Mouse (Mus musculus) heart, embryonic 14.5 days (tissue): ENCODE results near the gene Slit3. TPM values are rescaled to one million over a fixed set of nuclear protein-coding genes. Genes with fewer than 3 reads are reported as not detected.

Source experiments
- ATAC-seq: fragments of 200-750 bp; cut with Nextera tagmentation; 2 replicates; pipeline ENCODE4 v1.8.0; 2017; ENCODE audit warnings: low read depth, moderate TSS enrichment; ENCODE audit not compliant: insufficient number of reproducible peaks, insufficient read depth, low FRiP score
- H3K27ac ChIP-seq, 2 experiments: fragments of 200-500 bp in 1 of 2; fragments of 300-500 bp in 1 of 2; sonication (generic) in 1 of 2; replicated peaks in 1 of 2; 2 replicates each; pipeline ENCODE4 v1.5.1; 2012 to 2014; ENCODE audit warnings: low read depth in 2 of 2, low read length in 2 of 2, control low read depth in 1 of 2, mild to moderate bottlenecking in 1 of 2, mixed read lengths in 1 of 2; ENCODE audit not compliant: control insufficient read depth in 1 of 2, insufficient read depth in 1 of 2
- H3K27me3 ChIP-seq: fragments of 300-500 bp; sonication (generic); 2 replicates; pipeline ENCODE4 v1.6.1; 2014; ENCODE audit warnings: mild to moderate bottlenecking, low read length, control low read depth; ENCODE audit not compliant: control insufficient read depth, insufficient read depth
- H3K36me3 ChIP-seq: fragments of 300-500 bp; sonication (generic); 2 replicates; pipeline ENCODE4 v1.6.1; 2014; ENCODE audit warnings: mild to moderate bottlenecking, control low read depth, low read length, mixed read lengths; ENCODE audit not compliant: control insufficient read depth, insufficient read depth
- H3K4me1 ChIP-seq, 2 experiments: fragments of 200-500 bp in 1 of 2; fragments of 300-500 bp in 1 of 2; sonication (generic) in 1 of 2; 2 replicates each; pipeline ENCODE4 v1.6.1; 2012 to 2014; ENCODE audit warnings: low read length in 2 of 2, control low read depth in 1 of 2, mixed read lengths in 1 of 2; ENCODE audit not compliant: control insufficient read depth in 2 of 2, insufficient read depth in 2 of 2
- H3K4me2 ChIP-seq: fragments of 300-500 bp; sonication (generic); 2 replicates; pipeline ENCODE4 v1.6.1; 2014; ENCODE audit warnings: mild to moderate bottlenecking, low read length
- H3K4me3 ChIP-seq, 2 experiments: fragments of 200-500 bp in 1 of 2; fragments of 300-500 bp in 1 of 2; sonication (generic) in 1 of 2; 2 replicates each; pipeline ENCODE4 v1.5.1; 2012 to 2014; ENCODE audit warnings: low read length in 2 of 2, mild to moderate bottlenecking in 2 of 2, control low read depth in 1 of 2, low read depth in 1 of 2, moderate library complexity in 1 of 2; ENCODE audit not compliant: control insufficient read depth in 1 of 2, insufficient read depth in 1 of 2
- H3K9ac ChIP-seq: fragments of 300-500 bp; sonication (generic); 2 replicates; pipeline ENCODE4 v1.6.1; 2014; ENCODE audit warnings: mild to moderate bottlenecking, low read length
- H3K9me3 ChIP-seq: fragments of 300-500 bp; sonication (generic); 2 replicates; pipeline ENCODE4 v1.6.1; 2016; ENCODE audit warnings: low read length, control low read depth; ENCODE audit not compliant: control insufficient read depth
- WGBS: fragments of 180-500 bp; shearing (Covaris S2); extraction: QIAGEN DNeasy Blood & Tissue Kit; methylation state at CpG from one replicate; pipeline ENCODE4 v1.1.7; 2014; 5-methylcytosine and 5-hydroxymethylcytosine counted together
- polyA plus RNA-seq: library from polyadenylated mRNA; unstranded; fragments of >200 nt; fragmentation: Nextera tagmentation; extraction: Ambion mirVana; gene quantifications from 2 replicates; pipeline ENCODE4 v1.2.1, GENCODE M21; 2014

Slit3 gene
- polyA plus RNA-seq, 1 experiment from 2014 or later, result 25.7 TPM

DNA sequence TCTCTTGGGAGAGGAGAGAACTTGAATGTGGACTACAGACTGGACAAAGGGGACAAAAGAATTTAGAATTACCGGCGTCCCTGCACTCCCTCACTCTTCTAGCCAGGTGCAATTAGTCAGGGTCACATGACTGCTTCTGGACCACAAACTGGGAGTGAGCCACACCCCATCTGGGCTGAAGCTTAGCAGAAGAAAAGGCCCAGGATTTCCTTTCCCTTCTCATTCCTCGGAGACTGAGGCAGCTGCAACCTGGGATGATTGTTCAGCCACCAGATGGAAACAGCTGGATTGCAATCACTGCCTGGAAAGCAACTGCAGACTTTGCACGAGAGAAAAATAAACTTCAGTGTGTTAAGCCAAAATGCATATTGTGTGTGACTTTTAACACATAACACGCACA lies 35.0 kb upstream of the Slit3 start:
- Histone ChIP-seq H3K9ac (no peak overlapping the region), H3K27me3 (no peaks in the 10 kb centered on the region), H3K4me3 (no peak overlapping the region), H3K4me1 (no peaks in the 10 kb centered on the region), H3K36me3 (no peaks in the 10 kb centered on the region), H3K4me2 (no peak overlapping the region), H3K27ac (no peak overlapping the region), H3K9me3 (no peaks in the 10 kb centered on the region)
- no peak for ATAC-seq
- 60% methylated on average over 5 of the region's 5 CpGs for WGBS

DNA sequence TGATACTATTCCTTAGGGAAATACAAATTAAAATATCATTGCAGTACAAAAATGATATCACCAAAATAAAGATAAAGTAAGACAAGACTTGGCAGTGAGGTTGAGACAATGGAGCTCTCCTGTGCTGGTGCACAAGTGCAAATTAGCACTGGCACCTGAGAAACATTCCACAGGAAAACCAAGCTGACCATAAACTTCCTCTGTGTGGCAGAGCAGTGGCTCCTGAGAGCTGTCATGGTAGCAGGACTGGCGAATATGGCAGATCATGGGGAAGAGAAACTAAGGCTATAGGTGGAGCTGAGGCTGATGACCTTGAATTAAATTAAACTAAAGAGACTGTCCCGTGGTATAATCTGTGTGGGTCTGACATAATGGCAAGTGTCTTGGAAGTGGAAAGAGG lies 33.6 kb upstream of the Slit3 start:
- no peak overlapping the region for H3K27ac ChIP-seq
- WGBS, result 78% methylated on average over 2 of the region's 2 CpGs
- H3K36me3 ChIP-seq, result no peaks in the 10 kb centered on the region

DNA sequence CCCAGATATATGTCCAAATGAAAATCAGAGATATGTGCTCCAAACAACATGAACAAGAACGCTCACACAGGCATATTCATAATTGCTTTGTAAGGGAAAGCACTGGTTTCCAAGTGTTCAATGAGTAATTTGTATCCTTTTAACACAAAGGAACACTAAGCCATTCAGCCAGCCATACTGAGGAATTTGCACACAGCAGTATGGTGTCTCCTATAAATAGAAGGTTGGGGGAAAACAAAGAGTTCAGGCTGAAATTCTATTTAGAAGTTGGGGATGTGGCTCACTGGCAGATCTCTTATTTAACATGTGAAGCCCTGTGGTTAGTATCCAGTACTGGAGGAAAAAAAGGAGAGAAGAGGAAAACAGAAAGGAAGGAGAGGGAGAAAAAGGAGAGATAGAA lies 32.9 kb upstream of the Slit3 start:
- no peak overlapping the region for H3K4me2 ChIP-seq
- H3K4me3 ChIP-seq, result no peak overlapping the region
- H3K9ac ChIP-seq, result no peak overlapping the region
- no peaks in the 10 kb centered on the region for H3K36me3 ChIP-seq
- no peak for ATAC-seq
- H3K27ac ChIP-seq, result no peak overlapping the region
- 87% methylated on average over 1 of the region's 1 CpGs for WGBS
- H3K4me1 ChIP-seq, result no peaks in the 10 kb centered on the region
- no peaks in the 10 kb centered on the region for H3K9me3 ChIP-seq
- no peaks in the 10 kb centered on the region for H3K27me3 ChIP-seq

More for the DNA sequence above, 33.6 kb upstream of the Slit3 start:
- no peak for ATAC-seq
- H3K9me3 ChIP-seq, result no peaks in the 10 kb centered on the region
- H3K4me1 ChIP-seq, result no peaks in the 10 kb centered on the region
- H3K4me3 ChIP-seq, result no peak overlapping the region
- H3K9ac ChIP-seq, result no peak overlapping the region
- no peak overlapping the region for H3K4me2 ChIP-seq
- H3K27me3 ChIP-seq, result no peaks in the 10 kb centered on the region

DNA sequence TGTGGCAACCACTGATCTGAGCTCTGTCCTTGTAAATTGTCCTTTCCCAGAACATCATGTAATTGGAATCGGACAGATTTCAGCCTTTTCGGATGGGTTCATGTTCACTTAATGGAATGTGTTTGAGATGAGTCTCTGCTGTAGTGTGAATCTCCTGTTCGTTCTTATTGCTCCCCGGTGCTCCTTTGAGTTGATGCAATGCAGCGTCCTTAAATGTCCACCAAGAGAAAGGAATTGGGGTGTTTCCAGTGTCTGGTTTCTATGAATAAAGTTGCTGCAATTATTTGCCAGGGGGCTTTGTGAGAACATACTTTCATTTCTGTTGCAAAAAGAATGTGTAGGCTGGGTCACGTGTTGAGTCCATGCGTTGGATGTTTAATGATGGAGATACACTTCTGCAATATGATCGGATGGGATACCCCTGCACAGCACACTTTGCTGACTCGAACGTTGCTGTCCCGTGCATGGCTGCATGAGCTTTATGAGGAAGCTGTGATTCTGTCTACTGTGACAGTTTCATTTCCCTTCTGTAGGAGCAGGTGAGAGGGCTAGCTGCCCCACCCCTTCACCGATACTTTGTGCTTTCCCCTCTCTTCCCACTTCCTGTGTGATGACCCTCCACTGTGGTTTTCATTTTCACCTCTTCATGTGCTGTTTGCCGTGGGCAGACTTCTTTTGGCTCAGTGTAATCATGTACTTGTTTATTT lies 30.2 kb upstream of the Slit3 start:
- Histone ChIP-seq H3K36me3 (no peaks in the 10 kb centered on the region), H3K9me3 (no peaks in the 10 kb centered on the region), H3K27me3 (no peaks in the 10 kb centered on the region), H3K4me1 (no peaks in the 10 kb centered on the region), H3K4me2 (no peak overlapping the region), H3K4me3 (no peak overlapping the region), H3K27ac (no peak overlapping the region), H3K9ac (no peak overlapping the region)
- no peak for ATAC-seq
- WGBS, result 88% methylated on average over 13 of the region's 13 CpGs

DNA sequence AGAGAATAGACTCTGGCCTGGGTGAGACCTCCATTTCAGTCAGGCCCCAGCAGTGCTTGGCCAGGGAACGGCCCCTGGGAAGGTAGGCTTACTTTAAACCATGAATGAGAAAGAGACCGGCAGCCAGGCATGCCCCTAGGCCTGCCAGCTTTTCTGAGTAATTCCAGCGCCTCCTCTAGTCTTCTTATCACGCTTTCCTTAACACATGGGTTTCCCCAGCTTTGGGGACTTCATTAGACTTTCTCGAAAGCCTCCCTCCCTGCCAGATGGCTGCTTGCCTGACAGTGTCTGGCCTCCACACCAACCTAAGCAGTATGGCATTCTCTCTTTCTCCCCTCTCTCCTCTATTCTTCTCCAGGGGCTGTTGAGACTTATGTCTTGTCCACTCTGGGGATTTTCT lies 24.5 kb upstream of the Slit3 start:
- Histone ChIP-seq H3K4me1 (no peaks in the 10 kb centered on the region; a peak in 1 of 4 replicates), H3K36me3 (no peaks in the 10 kb centered on the region), H3K27me3 (no peaks in the 10 kb centered on the region), H3K4me2 (no peak overlapping the region), H3K27ac (no peak overlapping the region), H3K4me3 (no peak overlapping the region), H3K9ac (no peak overlapping the region), H3K9me3 (no peaks in the 10 kb centered on the region)
- ATAC-seq, result no peak
- WGBS, result 18% methylated on average over 5 of the region's 5 CpGs

DNA sequence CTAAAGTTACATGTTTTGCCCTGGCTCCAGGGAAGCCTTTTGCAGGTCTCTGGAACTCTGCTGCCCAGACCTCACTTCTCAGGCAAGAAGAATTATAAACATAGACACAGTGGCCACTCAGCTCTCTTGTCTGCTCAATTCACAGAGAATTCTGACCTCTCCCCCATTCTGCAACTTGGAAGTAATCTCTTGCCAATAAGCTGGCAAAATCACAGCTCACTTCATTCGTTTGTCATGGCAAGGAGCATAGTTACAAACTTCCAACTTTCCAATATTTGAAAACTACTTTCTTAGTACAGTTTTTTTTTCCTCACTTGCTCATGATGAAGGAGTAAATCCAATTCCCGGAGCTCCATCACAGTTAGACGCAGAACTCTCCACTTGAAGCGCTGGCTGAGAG lies 11.2 kb upstream of the Slit3 start:
- Histone ChIP-seq H3K4me2 (no peak overlapping the region), H3K9me3 (no peaks in the 10 kb centered on the region), H3K27me3 (no peaks in the 10 kb centered on the region), H3K4me3 (no peak overlapping the region), H3K36me3 (no peaks in the 10 kb centered on the region), H3K27ac (no peak overlapping the region), H3K9ac (no peak overlapping the region), H3K4me1 (no peaks in the 10 kb centered on the region)
- WGBS, result 50% methylated on average over 4 of the region's 4 CpGs
- no peak for ATAC-seq

DNA sequence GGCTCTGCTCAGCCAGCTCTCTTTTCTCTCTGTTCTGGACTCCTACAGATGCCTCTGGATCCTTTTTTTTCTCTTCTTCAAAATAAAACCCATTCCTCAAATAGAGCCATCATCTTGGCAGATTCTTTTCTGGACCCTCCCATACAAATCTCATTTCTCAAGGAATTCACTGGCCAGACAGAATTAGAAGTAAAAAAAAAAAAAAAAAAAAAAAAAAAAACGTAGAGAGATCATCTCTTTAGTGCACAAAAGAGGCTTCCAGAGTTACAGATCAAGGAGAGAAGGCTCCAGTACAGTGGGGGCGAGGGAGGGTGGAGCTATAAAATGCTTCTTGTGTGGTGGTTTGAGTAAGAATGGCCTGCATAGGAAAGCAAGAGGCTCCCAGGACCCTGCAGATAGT lies 10.2 kb upstream of the Slit3 start:
- no peaks in the 10 kb centered on the region for H3K36me3 ChIP-seq
- H3K27ac ChIP-seq, result no peak overlapping the region
- no peak for ATAC-seq
- no peak overlapping the region for H3K4me2 ChIP-seq
- no peaks in the 10 kb centered on the region for H3K27me3 ChIP-seq
- H3K9ac ChIP-seq, result no peak overlapping the region
- H3K9me3 ChIP-seq, result no peaks in the 10 kb centered on the region
- WGBS, result 52% methylated on average over 2 of the region's 2 CpGs
- no peak overlapping the region for H3K4me3 ChIP-seq
- no peaks in the 10 kb centered on the region for H3K4me1 ChIP-seq

DNA sequence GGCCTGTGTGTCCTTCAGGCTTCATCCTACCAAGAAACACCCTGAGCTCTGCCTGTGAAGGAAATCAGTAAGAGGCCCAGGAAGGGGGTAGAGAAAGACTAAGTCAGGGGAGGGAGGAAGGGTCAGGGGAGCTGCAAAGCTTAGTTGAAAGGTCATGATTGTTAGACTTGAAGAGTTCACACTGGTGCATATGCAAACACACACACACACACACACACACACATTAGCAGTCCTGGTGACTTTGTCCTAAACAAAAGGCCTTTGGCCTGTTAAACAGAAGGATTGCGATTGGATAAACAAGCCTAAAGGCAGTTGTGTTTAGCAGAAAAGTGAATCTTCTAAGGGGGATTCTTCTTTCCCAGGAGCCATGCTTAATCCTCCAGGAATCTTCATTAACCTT lies 7.7 kb upstream of the Slit3 start:
- ATAC-seq, result no peak
- Histone ChIP-seq H3K36me3 (no peaks in the 10 kb centered on the region), H3K27me3 (no peaks in the 10 kb centered on the region), H3K4me1 (no peaks in the 10 kb centered on the region), H3K9me3 (no peaks in the 10 kb centered on the region), H3K9ac (no peak overlapping the region), H3K4me3 (no peak overlapping the region), H3K4me2 (no peak overlapping the region), H3K27ac (no peak overlapping the region)
- 74% methylated on average over 1 of the region's 1 CpGs for WGBS
